Mouse (Mus musculus) neutrophil, adult 83 days (primary cell): ENCODE measurements around the gene Zdhhc25. TPM values are rescaled to one million over a fixed set of nuclear protein-coding genes. Genes with fewer than 3 reads are reported as not detected.

Experiments used
- total RNA-seq, 2 experiments: library from RNA; stranded (reverse); gene quantifications; one replicate each; pipeline ENCODE4 v1.2.4; 2023

Gene Zdhhc25
- not detected for total RNA-seq

GRCm38 (mm10) chr15:88600002-88600401 is at the start of gene Zdhhc25:
Gene Zdhhc25, plus strand, starts transcription at chr15:88600302.

Other genes with a start within 250 kb of the Zdhhc25 start
- 10 to 100 TPM; 56.3 to 61.6 TPM for gene Brd1, start 133.9 kb downstream of the Zdhhc25 start, total RNA-seq
- gene Zbed4, start 151.4 kb downstream of the Zdhhc25 start, total RNA-seq, result 10 to 100 TPM; 21.1 to 23.7 TPM
- 10 to 100 TPM in 1 of 2 experiments, 1 to 10 TPM in 1; 8.7 to 10.3 TPM for gene Alg12, start 219.0 kb downstream of the Zdhhc25 start, total RNA-seq
- 10 to 100 TPM; 21.5 to 22.7 TPM for gene Creld2, start 219.3 kb downstream of the Zdhhc25 start, total RNA-seq